ENCODE assay signal across 8 mouse cellular contexts in genomic region chr6:70921274-70922074, GRCm38 (mm10). TPM values are rescaled to one million over a fixed set of nuclear protein-coding genes. Genes with fewer than 3 reads are reported as not detected.
DNase-seq lines count a peak whose midpoint lies in the region; ATAC-seq and TF ChIP-seq lines count a peak whose summit lies in the region.

No protein-coding gene starts in this region.

- peak overlapping the region; percentile 27 for H3K4me3 ChIP-seq in forebrain, embryonic 12.5 days (replicated peaks)
- H3K4me3 ChIP-seq in hindbrain, embryonic 16.5 days (ENCODE audit: low read length): peak overlapping the region; percentile 19; the same call in 1 of the 2 replicates
- no peak overlapping the region for H3K4me3 ChIP-seq in small intestine, adult 2 months (ENCODE audit: low read depth, low read length)

- WGBS in forebrain, embryonic 12.5 days: 1% methylated on average over 22 of the region's 22 CpGs
- WGBS in hindbrain, embryonic 16.5 days: 4% methylated on average over 22 of the region's 22 CpGs
- WGBS in small intestine, adult 2 months: 17% methylated on average over 22 of the region's 22 CpGs

- no peaks in the 10 kb centered on the region for H3K27me3 ChIP-seq in forebrain, embryonic 12.5 days
- no peaks in the 10 kb centered on the region for H3K27me3 ChIP-seq in hindbrain, embryonic 16.5 days (replicated peaks; ENCODE audit: control insufficient read depth, insufficient read depth, low read length)
- no peaks in the 10 kb centered on the region for H3K27me3 ChIP-seq in small intestine, adult 2 months (ENCODE audit: control insufficient read depth, insufficient read depth, low read length)

- TF ChIP-seq CTCF in small intestine, adult 2 months (IDR thresholded peaks at IDR 0.05; ENCODE audit: extremely low read depth, insufficient read length, insufficient replicate concordance, low read depth, low read length): peak; percentile 75; the same call in 1 of the 2 replicates

- peaks cover 10% of the 10 kb centered on the region for H3K4me1 ChIP-seq in forebrain, embryonic 12.5 days
- H3K4me1 ChIP-seq in hindbrain, embryonic 16.5 days (ENCODE audit: control insufficient read depth, insufficient read depth, low read depth, low read length): peaks cover 6% of the 10 kb centered on the region
- H3K4me1 ChIP-seq in small intestine, adult 2 months (ENCODE audit: control insufficient read depth, insufficient read depth, insufficient read length, low read length): no peaks in the 10 kb centered on the region

- peak; percentile 79 for ATAC-seq in cerebellum, adult (ENCODE audit: insufficient number of reproducible peaks, low FRiP score, low TSS enrichment)
- ATAC-seq in forebrain, embryonic 12.5 days (ENCODE audit: low FRiP score): peak; percentile 74
- peak; percentile 88 for ATAC-seq in hindbrain, embryonic 16.5 days
- ATAC-seq in megakaryocyte-erythroid progenitor cell, adult 5-6 weeks (replicated peaks; ENCODE audit: low FRiP score, low TSS enrichment, poor library complexity, severe bottlenecking): peak; percentile 66

- peak overlapping the region; percentile 53 for H3K9ac ChIP-seq in forebrain, embryonic 12.5 days
- peak overlapping the region; percentile 59 for H3K9ac ChIP-seq in hindbrain, embryonic 16.5 days (ENCODE audit: low read depth, low read length)

- H3K27ac ChIP-seq in forebrain, embryonic 12.5 days: peak overlapping the region; percentile 70
- H3K27ac ChIP-seq in hindbrain, embryonic 16.5 days (ENCODE audit: low read depth, low read length): peak overlapping the region; percentile 68
- H3K27ac ChIP-seq in small intestine, adult 2 months (ENCODE audit: insufficient read depth, low read depth, low read length): no peak overlapping the region

- no peaks in the 10 kb centered on the region for H3K9me3 ChIP-seq in forebrain, embryonic 12.5 days
- H3K9me3 ChIP-seq in hindbrain, embryonic 16.5 days (ENCODE audit: control insufficient read depth, low read length): no peaks in the 10 kb centered on the region

- peak; percentile 11 for DNase-seq in heart, adult 8-10 months (ENCODE audit: low spot score)
- no peak for DNase-seq in heart, adult 11 months
- DNase-seq in left cerebral cortex, postnatal 25 days (ENCODE audit: low spot score in 2 of 2): peak; percentile 55 to 64

- no peak for TF ChIP-seq POLR2A in small intestine, adult 2 months (IDR thresholded peaks at IDR 0.05; ENCODE audit: low read depth, low read length)

- intact Hi-C loops in left cerebral cortex, postnatal 25 days (cut with DNase I): loop anchor here (2.0 kb wide), 1 partner anchor 117 kb away; no protein-coding TSS in a partner anchor

- H3K36me3 ChIP-seq in forebrain, embryonic 12.5 days (replicated peaks): no peaks in the 10 kb centered on the region
- H3K36me3 ChIP-seq in hindbrain, embryonic 16.5 days (ENCODE audit: control insufficient read depth, insufficient read depth, low read length): no peaks in the 10 kb centered on the region
- H3K36me3 ChIP-seq in small intestine, adult 2 months (ENCODE audit: control insufficient read depth, insufficient read depth, low read length): no peaks in the 10 kb centered on the region

- peak overlapping the region; percentile 55 for H3K4me2 ChIP-seq in forebrain, embryonic 12.5 days
- H3K4me2 ChIP-seq in hindbrain, embryonic 16.5 days (ENCODE audit: low read length): peak overlapping the region; percentile 55

RNA-seq across cellular contexts. Expression of gene Tex37, which starts 2.7 kb away (rescaled TPM):
- total RNA-seq in heart, adult 8-10 months (2022): not detected
- polyA plus RNA-seq in forebrain, embryonic 12.5 days (2016; fragmentation: Nextera tagmentation; extraction: Ambion mirVana): not detected in 2 replicates
- not detected in 2 replicates for polyA plus RNA-seq in hindbrain, embryonic 16.5 days (2015; fragmentation: Nextera tagmentation; extraction: Ambion mirVana)
- not detected for total RNA-seq in left cerebral cortex, postnatal 25 days (2021)
- not detected in 2 replicates for total RNA-seq in megakaryocyte-erythroid progenitor cell, adult 5-6 weeks (2014; fragmentation: Nextera tagmentation)
- total RNA-seq in megakaryocyte-erythroid progenitor cell, adult 5-6 weeks (2017): not detected in 2 replicates
- not detected in 2 replicates for polyA plus RNA-seq in small intestine, adult 2 months (2012; rRNA removed)

RNA-seq across cellular contexts. Expression of gene Foxi3, which starts 34.9 kb away (rescaled TPM):
- not detected for total RNA-seq in heart, adult 8-10 months (2022)
- polyA plus RNA-seq in forebrain, embryonic 12.5 days (2016; fragmentation: Nextera tagmentation; extraction: Ambion mirVana): 0.20 TPM in 1 of 2 replicates, not detected in the other
- not detected in 2 replicates for polyA plus RNA-seq in hindbrain, embryonic 16.5 days (2015; fragmentation: Nextera tagmentation; extraction: Ambion mirVana)
- not detected for total RNA-seq in left cerebral cortex, postnatal 25 days (2021)
- not detected in 2 replicates for total RNA-seq in megakaryocyte-erythroid progenitor cell, adult 5-6 weeks (2014; fragmentation: Nextera tagmentation)
- total RNA-seq in megakaryocyte-erythroid progenitor cell, adult 5-6 weeks (2017): not detected in 2 replicates
- not detected in 2 replicates for polyA plus RNA-seq in small intestine, adult 2 months (2012; rRNA removed)
